22 mouse cellular contexts compared by ENCODE assay signal in genomic region chr1:194527342-194528165, GRCm38 (mm10).
A peak's percentile ranks its signal among the peaks of the same experiment; 100 is the strongest.
DNase-seq lines count a peak whose midpoint lies in the region; ATAC-seq and TF ChIP-seq lines count a peak whose summit lies in the region.
"Had no signal": no experiment of that assay in that cellular context is flagged by ENCODE, and none has a peak within 500 bp of the region (broad histone marks: within the 10 kb centered on the region; RNA-seq: fewer than 3 reads in every experiment).

No protein-coding gene starts in this region.

- H3K36me3 ChIP-seq in limb, embryonic 14.5 days (ENCODE audit: control insufficient read depth, insufficient read depth, low read length): no peaks in the 10 kb centered on the region
- no peaks in the 10 kb centered on the region for H3K36me3 ChIP-seq in limb, embryonic 10.5 days
- H3K36me3 ChIP-seq in intestine, embryonic 15.5 days: no peaks in the 10 kb centered on the region
- H3K36me3 ChIP-seq in liver, postnatal 0 days (replicated peaks; ENCODE audit: insufficient read depth, low read length): no peaks in the 10 kb centered on the region
- H3K36me3 ChIP-seq: embryonic facial prominence, embryonic 12.5 days; heart, embryonic 10.5 days; limb, embryonic 13.5 days; midbrain, embryonic 15.5 days; neural tube, embryonic 12.5 days had no signal

- ATAC-seq in limb, embryonic 14.5 days (ENCODE audit: low FRiP score, low read depth): no peak
- ATAC-seq in intestine, embryonic 15.5 days: peak; percentile 65
- no peak for ATAC-seq in liver, postnatal 0 days
- ATAC-seq in erythroid progenitor cell, adult 5-6 weeks (replicated peaks; ENCODE audit: low FRiP score, poor library complexity, severe bottlenecking): no peak
- ATAC-seq: forebrain, embryonic 13.5 days; midbrain, embryonic 15.5 days had no signal

- H3K9ac ChIP-seq in limb, embryonic 14.5 days (ENCODE audit: low read depth, low read length, severe bottlenecking): no peak overlapping the region
- no peak overlapping the region for H3K9ac ChIP-seq in intestine, embryonic 15.5 days
- H3K9ac ChIP-seq in liver, postnatal 0 days (replicated peaks): no peak overlapping the region
- H3K9ac ChIP-seq: embryonic facial prominence, embryonic 12.5 days; forebrain, embryonic 13.5 days; limb, embryonic 13.5 days; liver, embryonic 14.5 days; midbrain, embryonic 15.5 days; neural tube, embryonic 12.5 days had no signal

- H3K9me3 ChIP-seq in limb, embryonic 14.5 days (ENCODE audit: control insufficient read depth, low read length): no peaks in the 10 kb centered on the region
- no peaks in the 10 kb centered on the region for H3K9me3 ChIP-seq in limb, embryonic 10.5 days (replicated peaks)
- H3K9me3 ChIP-seq in intestine, embryonic 15.5 days: no peaks in the 10 kb centered on the region
- no peaks in the 10 kb centered on the region for H3K9me3 ChIP-seq in liver, postnatal 0 days (ENCODE audit: low read length)
- H3K9me3 ChIP-seq: embryonic facial prominence, embryonic 12.5 days; forebrain, embryonic 13.5 days; heart, embryonic 10.5 days; limb, embryonic 13.5 days; midbrain, embryonic 15.5 days; neural tube, embryonic 12.5 days had no signal

- no peak for TF ChIP-seq POLR2A in limb, embryonic 14.5 days (IDR thresholded peaks at IDR 0.05; ENCODE audit: borderline replicate concordance, extremely low read depth, insufficient read depth, insufficient read length)

- 80% methylated on average over 2 of the region's 2 CpGs for WGBS in limb, embryonic 14.5 days
- WGBS in limb, embryonic 10.5 days: 92% methylated on average over 2 of the region's 2 CpGs
- WGBS in intestine, embryonic 15.5 days: 42% methylated on average over 2 of the region's 2 CpGs
- WGBS in liver, postnatal 0 days (ENCODE audit: insufficient replicate concordance): 69% methylated on average over 2 of the region's 2 CpGs

- TF ChIP-seq EP300 in liver, postnatal 0 days (IDR thresholded peaks at IDR 0.05; ENCODE audit: low read depth): no peak

- H3K27me3 ChIP-seq in limb, embryonic 14.5 days (ENCODE audit: control insufficient read depth, insufficient read depth, low read length): no peaks in the 10 kb centered on the region
- no peaks in the 10 kb centered on the region for H3K27me3 ChIP-seq in limb, embryonic 10.5 days (ENCODE audit: low read depth, poor library complexity, severe bottlenecking)
- H3K27me3 ChIP-seq in intestine, embryonic 15.5 days (replicated peaks): no peaks in the 10 kb centered on the region
- no peaks in the 10 kb centered on the region for H3K27me3 ChIP-seq in liver, postnatal 0 days (ENCODE audit: insufficient read depth, low read length)
- H3K27me3 ChIP-seq: embryonic facial prominence, embryonic 12.5 days; forebrain, embryonic 13.5 days; limb, embryonic 13.5 days; midbrain, embryonic 15.5 days; neural tube, embryonic 12.5 days had no signal

- TF ChIP-seq CTCF in liver, postnatal 0 days (IDR thresholded peaks at IDR 0.05; ENCODE audit: low read depth): no peak

- H3K4me3 ChIP-seq in limb, embryonic 14.5 days (replicated peaks; ENCODE audit: low read length): no peak overlapping the region
- no peak overlapping the region for H3K4me3 ChIP-seq in limb, embryonic 10.5 days
- H3K4me3 ChIP-seq in intestine, embryonic 15.5 days (replicated peaks): no peak overlapping the region
- H3K4me3 ChIP-seq in liver, postnatal 0 days (ENCODE audit: low read depth, low read length): no peak overlapping the region
- H3K4me3 ChIP-seq: embryonic facial prominence, embryonic 12.5 days; erythroblast, embryonic 14.5 days; forebrain, embryonic 13.5 days; heart, embryonic 10.5 days; layer of hippocampus, adult 2 months; limb, embryonic 13.5 days; midbrain, embryonic 15.5 days; neural tube, embryonic 12.5 days had no signal

- DNase-seq in cerebellum, adult 18-20 months: peak; percentile 14 to 18
- no peak for DNase-seq in cerebellum, adult 8-10 months
- peak; percentile 33 for DNase-seq in limb, embryonic 14.5 days (ENCODE audit: low spot score)
- no peak for DNase-seq in limb, embryonic 10.5 days (ENCODE audit: low spot score)
- DNase-seq in cerebellum, adult 9-10 months: peak; percentile 23
- no peak for DNase-seq in liver, postnatal 0 days
- DNase-seq: adrenal gland, adult 2 months; kidney, adult 8-10 months; kidney, postnatal 14 days; thymus, adult 2 months had no signal

- H3K4me2 ChIP-seq in limb, embryonic 14.5 days (replicated peaks; ENCODE audit: low read depth, low read length, severe bottlenecking): no peak overlapping the region
- no peak overlapping the region for H3K4me2 ChIP-seq in intestine, embryonic 15.5 days (replicated peaks)
- no peak overlapping the region for H3K4me2 ChIP-seq in liver, postnatal 0 days (ENCODE audit: low read depth, low read length)
- H3K4me2 ChIP-seq: embryonic facial prominence, embryonic 12.5 days; forebrain, embryonic 13.5 days; limb, embryonic 13.5 days; midbrain, embryonic 15.5 days; neural tube, embryonic 12.5 days had no signal

- H3K4me1 ChIP-seq in limb, embryonic 14.5 days (ENCODE audit: control insufficient read depth, insufficient read depth, low read length): no peaks in the 10 kb centered on the region
- no peaks in the 10 kb centered on the region for H3K4me1 ChIP-seq in limb, embryonic 10.5 days
- H3K4me1 ChIP-seq in intestine, embryonic 15.5 days (replicated peaks): no peaks in the 10 kb centered on the region
- H3K4me1 ChIP-seq in liver, postnatal 0 days (ENCODE audit: insufficient read depth): 0 out of 2 replicates have a peak, but pooled peaks cover 4% of the 10 kb centered on the region
- H3K4me1 ChIP-seq: embryonic facial prominence, embryonic 12.5 days; forebrain, embryonic 13.5 days; heart, embryonic 10.5 days; limb, embryonic 13.5 days; midbrain, embryonic 15.5 days; neural tube, embryonic 12.5 days had no signal

- H3K27ac ChIP-seq in limb, embryonic 14.5 days (replicated peaks; ENCODE audit: low read depth, low read length): no peak overlapping the region
- H3K27ac ChIP-seq in limb, embryonic 10.5 days: no peak overlapping the region
- H3K27ac ChIP-seq in intestine, embryonic 15.5 days: no peak overlapping the region
- no peak overlapping the region for H3K27ac ChIP-seq in liver, postnatal 0 days (ENCODE audit: low read depth)
- H3K27ac ChIP-seq: embryonic facial prominence, embryonic 12.5 days; forebrain, embryonic 13.5 days; heart, embryonic 10.5 days; layer of hippocampus, adult 2 months; limb, embryonic 13.5 days; liver, embryonic 14.5 days; macrophage; midbrain, embryonic 15.5 days; neural tube, embryonic 12.5 days had no signal

Comparison
In these comparisons a context has a peak if more than half of its experiments do, and no peak if none do; other contexts are left out.
1. DNase-seq: peak in cerebellum, adult 18-20 months (2 of 2), limb, embryonic 14.5 days (single experiment) and cerebellum, adult 9-10 months (single experiment); none in cerebellum, adult 8-10 months (single experiment), limb, embryonic 10.5 days (single experiment) and liver, postnatal 0 days (single experiment).